Mouse (Mus musculus): ENCODE data around the gene Gpbar1.

The Gpbar1 gene

GRCm38 (mm10) chr1:74278988-74279387, 638 bp downstream of the Gpbar1 start:
- DNase-seq, result no peak

DNA sequence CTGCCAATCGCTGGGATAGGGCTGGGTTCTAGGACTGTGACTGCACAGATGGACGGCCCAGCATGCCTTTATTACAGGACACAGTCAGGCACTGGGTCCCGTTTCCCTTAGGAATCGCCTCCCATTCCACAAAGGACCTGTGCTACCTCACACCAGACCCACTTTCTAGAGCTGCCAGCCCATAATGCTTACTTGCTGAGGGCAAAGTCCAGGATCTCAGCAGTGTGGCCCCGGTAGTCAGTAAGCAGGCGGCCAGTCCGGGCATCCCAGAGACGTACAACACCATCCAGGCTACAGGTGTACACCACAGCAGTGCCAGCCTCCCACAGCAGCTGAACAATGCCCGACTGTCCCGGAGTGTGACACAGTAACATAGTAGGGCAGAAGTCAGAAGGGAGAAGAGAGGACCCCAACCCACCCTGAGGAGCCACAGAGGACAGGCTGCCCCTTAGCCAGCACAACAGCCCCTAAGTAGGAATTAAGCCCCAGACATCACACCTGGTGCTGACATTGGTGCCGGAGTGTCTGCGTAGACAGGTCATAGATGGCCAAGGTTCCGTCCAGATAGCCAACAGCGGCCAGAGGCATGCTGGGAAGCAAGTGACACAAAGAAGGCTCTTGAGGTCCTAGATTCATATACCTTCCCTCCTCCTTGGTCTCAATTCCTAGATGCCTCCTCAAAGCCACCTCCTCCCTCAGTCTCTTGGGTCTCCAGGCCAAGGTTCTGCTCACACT, 2.4 kb downstream of the Gpbar1 start:
- no peak for DNase-seq

GRCm38 (mm10) chr1:74281372-74281771, 3.0 kb downstream of the Gpbar1 start:
- no peak for DNase-seq

GRCm38 (mm10) chr1:74281886-74282285, 3.5 kb downstream of the Gpbar1 start:
- no peak for DNase-seq

GRCm38 (mm10) chr1:74282896-74283625, 4.7 kb downstream of the Gpbar1 start:
- DNase-seq, result no peak

DNA sequence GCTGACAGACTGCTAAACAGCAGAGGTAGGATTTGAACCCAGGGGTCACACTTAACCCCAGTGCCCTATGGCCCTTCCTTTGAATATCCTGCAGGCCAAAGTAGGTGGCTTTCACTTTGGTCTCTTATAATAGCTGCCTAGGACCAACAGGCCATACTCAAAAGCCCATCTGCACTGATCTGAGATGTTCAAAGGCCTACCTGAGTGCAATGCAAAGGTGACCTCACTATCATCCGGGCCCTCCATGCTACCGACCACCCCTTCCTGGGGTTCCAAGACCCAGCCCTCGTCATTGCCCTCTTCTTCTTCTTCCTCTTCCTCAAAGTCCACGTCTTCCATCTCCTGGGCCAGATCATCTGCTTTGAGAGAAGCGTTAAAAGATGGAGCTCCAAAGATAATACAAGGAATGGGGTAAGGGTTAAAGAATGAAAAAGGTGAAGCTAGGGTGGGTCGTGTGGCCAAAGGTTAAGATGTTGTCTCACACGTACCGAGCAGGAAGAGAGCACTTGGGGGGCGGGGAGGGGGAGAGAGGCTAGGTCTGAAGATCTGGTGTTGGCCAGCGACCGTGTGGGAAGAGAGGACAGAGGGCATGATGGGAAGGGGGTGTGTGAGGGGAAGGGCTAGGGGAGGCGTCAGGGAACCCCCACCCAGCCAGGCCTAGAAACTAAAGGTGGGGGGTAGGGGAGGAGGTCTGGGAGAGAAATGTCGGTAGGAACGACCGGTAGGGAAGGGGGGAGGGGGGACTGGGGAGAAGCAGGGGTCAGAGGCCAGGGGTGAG, 5.5 kb downstream of the Gpbar1 start:
- DNase-seq, result peak; percentile 76

DNA sequence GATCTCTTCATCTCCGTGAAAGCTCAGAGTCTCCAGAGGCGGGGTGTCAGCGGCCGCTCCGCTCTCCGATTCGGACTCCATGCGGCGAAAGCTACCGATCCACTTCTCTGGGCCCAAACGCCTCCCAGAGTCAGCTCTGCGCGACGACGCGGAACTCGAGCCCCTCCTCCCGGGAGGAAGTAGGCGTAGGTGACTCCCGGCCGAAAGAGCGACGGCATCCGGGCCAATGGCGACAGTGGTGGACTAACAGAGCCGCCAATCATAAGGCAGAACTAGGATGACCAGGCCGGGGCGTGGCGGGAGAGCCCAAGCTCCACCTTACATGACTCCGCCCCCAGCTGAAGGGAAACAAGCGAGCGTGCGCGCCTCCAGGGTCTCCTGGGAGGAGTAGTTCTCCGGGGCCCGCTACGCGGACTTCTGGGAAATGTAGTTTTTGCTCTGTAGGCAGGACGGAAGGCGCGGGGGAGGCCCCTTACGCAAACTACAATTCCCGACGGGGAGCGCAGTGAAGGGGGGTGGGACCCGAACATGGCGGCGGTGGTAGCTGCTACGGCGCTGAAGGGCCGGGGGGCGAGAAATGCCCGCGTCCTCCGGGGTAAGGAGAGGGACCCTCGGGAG, 6.3 kb downstream of the Gpbar1 start, which contains the start of the genes Aamp and Pnkd:
Aamp (minus strand) TSS at position 196 of the 618 bp plus-strand sequence.
Pnkd (plus strand) TSS at position 388 of the 618 bp plus-strand sequence.
- DNase-seq, result peak; percentile 100

DNA sequence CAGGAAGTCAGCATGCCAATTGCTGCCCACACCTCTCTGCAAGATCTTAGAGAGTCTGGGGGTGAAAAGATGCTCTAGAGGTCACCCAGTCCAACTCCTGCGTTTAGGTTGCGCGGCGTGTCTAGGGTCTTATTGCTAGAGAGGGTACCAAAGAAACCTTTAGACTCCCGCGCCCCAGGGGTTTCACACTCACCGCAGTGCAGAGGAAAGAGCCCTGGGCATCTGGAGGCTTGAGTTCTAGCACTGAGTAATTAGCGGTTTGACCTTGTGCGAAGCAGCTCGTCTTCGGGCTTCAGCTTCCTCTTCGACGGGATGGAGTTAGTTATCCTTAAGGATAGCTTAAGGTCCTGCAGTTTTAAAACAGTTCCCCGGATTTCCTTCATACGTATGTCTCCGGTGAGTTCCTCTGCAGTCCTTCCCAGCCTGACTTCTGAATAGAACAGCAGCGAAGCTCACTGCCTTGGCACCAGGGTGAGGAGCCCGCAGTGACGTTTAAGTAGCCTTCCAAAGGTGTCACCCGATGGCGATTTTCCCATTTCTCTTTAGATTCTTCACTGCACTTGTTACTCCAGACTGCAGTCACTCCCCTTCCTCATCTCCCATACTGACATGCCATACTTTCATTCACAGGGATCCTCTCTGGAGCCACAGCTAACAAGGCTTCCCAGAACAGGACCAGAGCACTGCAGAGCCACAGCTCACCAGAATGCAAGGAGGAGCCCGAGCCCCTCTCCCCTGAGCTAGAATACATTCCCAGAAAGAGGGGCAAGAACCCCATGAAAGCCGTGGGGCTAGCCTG, 7.1 kb downstream of the Gpbar1 start:
- no peak for DNase-seq

DNA sequence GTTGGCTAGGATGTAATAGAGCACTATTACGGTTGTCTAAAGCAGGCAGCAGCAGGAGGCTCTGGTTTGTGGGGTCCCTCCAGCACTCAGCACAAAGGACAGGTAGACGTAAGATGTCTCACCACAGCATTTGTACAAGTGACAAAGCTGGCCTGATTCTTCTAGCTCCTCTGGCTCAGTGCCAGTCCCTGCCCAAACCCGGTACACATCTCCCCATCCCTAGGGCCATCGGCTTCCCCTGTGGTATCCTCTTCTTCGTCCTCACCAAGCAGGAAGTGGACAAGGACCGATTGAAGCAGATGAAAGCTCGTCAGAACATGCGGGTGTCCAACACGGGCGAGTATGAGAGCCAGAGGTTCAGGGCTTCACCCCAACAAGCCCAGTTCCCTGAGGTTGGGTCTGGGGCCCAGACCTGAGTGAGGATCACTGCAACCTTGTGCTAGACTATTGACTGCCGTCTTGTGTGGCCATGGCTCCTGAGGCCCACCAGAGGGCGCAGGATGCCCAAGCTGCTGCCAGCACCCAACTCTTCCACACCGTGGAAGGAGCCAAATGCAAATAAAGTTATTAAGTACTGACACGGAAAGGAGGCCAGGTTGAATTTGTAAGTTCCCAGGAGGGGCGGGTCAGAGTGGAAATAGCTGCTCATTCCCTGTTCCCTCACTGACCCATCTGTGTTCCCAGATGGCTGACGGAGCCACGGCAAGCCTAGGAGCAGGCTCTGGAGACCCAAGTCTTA, 8.7 kb downstream of the Gpbar1 start:
- DNase-seq, result peak; percentile 43

DNA sequence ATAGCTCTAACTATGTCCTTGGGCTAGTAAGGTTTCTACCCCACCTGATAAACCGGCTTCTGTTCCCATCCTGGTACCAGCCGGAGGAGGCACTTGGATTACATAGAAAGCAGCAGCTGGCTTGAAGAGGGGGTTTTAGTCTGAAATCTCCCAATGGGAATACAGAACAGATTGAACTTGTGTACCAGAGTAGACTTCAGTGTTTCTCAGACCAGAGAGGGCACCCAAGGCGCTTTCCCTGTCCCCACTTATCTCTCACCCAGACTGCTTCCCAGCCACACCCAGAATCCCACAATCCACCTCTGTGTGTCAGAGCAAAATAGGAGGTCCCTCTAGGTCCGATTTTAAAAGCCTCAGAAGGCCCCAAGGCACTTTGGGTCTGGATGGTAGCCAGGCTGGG, 10.0 kb downstream of the Gpbar1 start:
- no peak for DNase-seq

- DNase-seq, result no peak
Observed at GRCm38 (mm10) chr1:74289248-74289647, 10.9 kb downstream of the Gpbar1 start.

DNA sequence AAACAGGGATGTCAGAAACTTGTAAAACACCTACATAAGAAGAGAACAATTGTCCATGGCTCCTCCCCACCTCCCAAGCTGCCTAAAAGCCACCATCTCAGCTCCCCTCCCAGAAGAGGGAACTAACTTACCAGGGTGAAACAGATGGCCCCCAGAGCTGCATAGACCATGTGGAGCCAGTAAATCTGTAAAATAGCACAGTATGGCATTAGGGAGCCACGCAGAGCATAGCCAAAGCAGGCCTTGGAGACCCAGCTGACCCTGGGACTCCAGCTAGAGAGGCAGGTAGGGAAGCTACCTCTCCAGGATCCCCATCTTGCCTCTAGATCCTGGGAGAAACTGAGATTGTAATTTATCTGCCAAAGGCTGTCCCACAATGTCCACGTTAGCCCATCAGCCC, 11.4 kb downstream of the Gpbar1 start:
- DNase-seq, result no peak

GRCm38 (mm10) chr1:74290141-74290540, 11.8 kb downstream of the Gpbar1 start:
- DNase-seq, result no peak

GRCm38 (mm10) chr1:74292331-74293020, 14.1 kb downstream of the Gpbar1 start:
- peak; percentile 0 for DNase-seq

- peak; percentile 0 for DNase-seq
Observed at GRCm38 (mm10) chr1:74293306-74293960, 15.1 kb downstream of the Gpbar1 start.

GRCm38 (mm10) chr1:74294090-74294643, 15.8 kb downstream of the Gpbar1 start:
- DNase-seq, result peak; percentile 6

- peak; percentile 1 for DNase-seq
Observed at GRCm38 (mm10) chr1:74294733-74295455, 16.5 kb downstream of the Gpbar1 start.

GRCm38 (mm10) chr1:74295456-74296171, 17.3 kb downstream of the Gpbar1 start:
- peak; percentile 86 for DNase-seq

All from kidney, adult 9 months (tissue).